Mouse (Mus musculus): ENCODE results near the gene Cald1. TPM values are rescaled to one million over a fixed set of nuclear protein-coding genes. Genes with fewer than 3 reads are reported as not detected.
A peak's percentile ranks its signal among the peaks of the same experiment; 100 is the strongest.

Cald1 gene
- polyA plus RNA-seq, 1 experiment from 2014 or later: 297 TPM

DNA sequence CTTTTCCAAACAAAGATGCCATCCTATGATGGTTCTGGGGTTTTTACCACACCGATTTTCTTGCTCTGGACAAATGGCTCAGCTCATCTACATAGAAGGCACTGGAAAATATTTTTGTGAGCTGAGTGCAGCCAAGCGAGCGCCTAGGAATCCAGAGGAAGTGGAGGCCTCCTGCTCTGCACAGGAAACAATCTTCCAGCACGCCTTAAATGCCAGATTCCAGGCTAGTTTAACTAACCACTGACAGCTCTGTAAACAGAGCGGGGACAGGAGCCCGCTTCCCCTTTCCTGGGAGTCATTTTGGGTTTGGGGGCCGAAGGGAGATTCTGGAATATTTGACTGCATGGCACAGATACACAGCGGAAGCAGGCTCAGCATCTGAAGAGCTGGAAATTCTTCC is 86.6 kb downstream of the Cald1 start:
- Histone ChIP-seq H3K9me3 (ENCODE audit: low read depth, low read length) (no peaks in the 10 kb centered on the region), H3K4me3 (ENCODE audit: low read depth, low read length) (no peak overlapping the region), H3K27me3 (ENCODE audit: insufficient read depth, low read length) (no peaks in the 10 kb centered on the region), H3K4me2 (peak overlapping the region; percentile 42), H3K4me1 (ENCODE audit: insufficient read depth) (peaks cover 12% of the 10 kb centered on the region), H3K9ac (peak overlapping the region; percentile 11), H3K36me3 (ENCODE audit: insufficient read depth) (no peaks in the 10 kb centered on the region), H3K27ac (ENCODE audit: low read depth) (peak overlapping the region; percentile 88)
- WGBS: 4% methylated on average over 8 of the region's 8 CpGs
- TF ChIP-seq CTCF (IDR thresholded peaks at IDR 0.05; ENCODE audit: low read depth): no peak
- ATAC-seq (ENCODE audit: insufficient read depth): peak; percentile 79; the same call in 1 of the 2 replicates
- DNase-seq: peak; percentile 83

DNA sequence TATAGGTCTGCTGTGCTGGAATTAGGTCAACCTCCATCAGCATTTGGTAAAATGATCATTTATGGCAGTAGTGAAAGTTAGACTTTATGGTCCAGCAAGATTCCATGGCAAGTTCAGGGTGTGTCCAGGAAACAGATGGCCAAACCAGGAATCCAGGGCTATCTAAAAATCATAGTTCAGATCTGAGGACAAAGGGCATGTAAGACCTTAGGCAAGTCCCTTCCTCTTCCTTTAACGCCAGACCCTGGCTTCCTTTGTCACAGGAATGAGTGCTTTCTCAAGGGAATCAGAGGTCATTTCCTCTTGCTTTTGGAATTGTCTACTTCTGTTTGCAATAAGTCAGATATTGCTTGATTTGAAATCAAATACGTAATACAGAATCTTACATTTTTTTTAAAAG is 90.7 kb downstream of the Cald1 start:
- H3K4me1 ChIP-seq (ENCODE audit: insufficient read depth): peaks cover 5% of the 10 kb centered on the region
- 72% methylated on average over 2 of the region's 2 CpGs for WGBS
- no peaks in the 10 kb centered on the region; the same call in 1 of the 2 replicates for H3K36me3 ChIP-seq (ENCODE audit: insufficient read depth)
- TF ChIP-seq CTCF (IDR thresholded peaks at IDR 0.05; ENCODE audit: low read depth): no peak
- no peaks in the 10 kb centered on the region for H3K27me3 ChIP-seq (ENCODE audit: insufficient read depth, low read length)
- no peak overlapping the region for H3K4me3 ChIP-seq (ENCODE audit: low read depth, low read length)
- no peak overlapping the region for H3K4me2 ChIP-seq
- H3K27ac ChIP-seq (ENCODE audit: low read depth): no peak overlapping the region
- H3K9ac ChIP-seq: no peak overlapping the region
- no peak for DNase-seq
- no peaks in the 10 kb centered on the region for H3K9me3 ChIP-seq (ENCODE audit: low read depth, low read length)
- ATAC-seq (ENCODE audit: insufficient read depth): no peak

DNA sequence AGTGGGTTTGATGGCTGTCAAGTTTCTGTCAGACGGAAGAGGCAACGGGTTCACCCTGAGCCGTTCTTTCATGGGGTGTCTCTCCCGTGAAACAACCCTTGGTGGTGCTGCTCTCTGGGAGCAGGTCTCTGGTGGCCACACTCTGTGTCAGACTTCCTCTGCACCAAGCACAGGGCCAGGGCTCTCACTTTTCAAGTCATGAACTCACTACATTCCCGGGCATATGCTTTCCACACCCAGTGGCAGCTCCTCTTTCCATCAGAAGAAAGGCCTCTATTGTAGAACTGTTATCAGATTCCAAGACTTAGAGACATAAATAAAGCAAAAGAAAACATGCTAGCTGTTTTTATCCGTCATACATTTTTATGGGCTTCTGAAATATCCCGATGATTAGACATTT is 93.1 kb downstream of the Cald1 start:
- DNase-seq (no peak), ATAC-seq (ENCODE audit: insufficient read depth) (no peak)
- Histone ChIP-seq H3K9me3 (ENCODE audit: low read depth, low read length) (no peaks in the 10 kb centered on the region), H3K36me3 (ENCODE audit: insufficient read depth) (no peaks in the 10 kb centered on the region; the same call in 1 of the 2 replicates), H3K27me3 (ENCODE audit: insufficient read depth, low read length) (no peaks in the 10 kb centered on the region), H3K4me1 (ENCODE audit: insufficient read depth) (no peaks in the 10 kb centered on the region), H3K4me3 (ENCODE audit: low read depth, low read length) (no peak overlapping the region), H3K9ac (no peak overlapping the region), H3K27ac (ENCODE audit: low read depth) (no peak overlapping the region), H3K4me2 (no peak overlapping the region)
- no peak for TF ChIP-seq CTCF (IDR thresholded peaks at IDR 0.05; ENCODE audit: low read depth)
- WGBS: 52% methylated on average over 7 of the region's 7 CpGs

DNA sequence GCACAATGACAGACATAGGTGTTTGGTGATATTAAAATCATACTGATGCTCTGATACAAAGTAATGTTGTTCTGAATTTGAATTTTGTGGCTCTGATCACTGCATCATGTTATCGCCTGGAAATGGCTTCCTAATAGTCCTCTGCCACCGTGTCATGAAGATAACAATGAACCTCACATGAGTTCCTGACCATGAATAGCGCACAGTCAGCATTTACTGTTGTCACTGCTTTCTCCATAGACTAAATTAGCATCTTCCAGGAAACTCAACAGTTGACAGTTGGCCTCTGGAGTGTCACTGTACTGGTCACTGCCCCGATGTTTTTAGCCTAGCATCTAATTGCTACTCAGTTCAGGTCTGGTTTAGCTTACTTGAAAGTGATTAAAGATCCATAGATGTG is 95.8 kb downstream of the Cald1 start:
- H3K4me3 ChIP-seq (ENCODE audit: low read depth, low read length): no peak overlapping the region
- no peak for TF ChIP-seq CTCF (IDR thresholded peaks at IDR 0.05; ENCODE audit: low read depth)
- H3K36me3 ChIP-seq (ENCODE audit: insufficient read depth): no peaks in the 10 kb centered on the region; the same call in 1 of the 2 replicates
- WGBS: 94% methylated on average over 4 of the region's 4 CpGs
- no peak overlapping the region for H3K4me2 ChIP-seq
- no peak overlapping the region for H3K27ac ChIP-seq (ENCODE audit: low read depth)
- no peaks in the 10 kb centered on the region for H3K9me3 ChIP-seq (ENCODE audit: low read depth, low read length)
- H3K9ac ChIP-seq: no peak overlapping the region
- DNase-seq (no peak), ATAC-seq (ENCODE audit: insufficient read depth) (no peak)
- no peaks in the 10 kb centered on the region for H3K4me1 ChIP-seq (ENCODE audit: insufficient read depth)
- no peaks in the 10 kb centered on the region for H3K27me3 ChIP-seq (ENCODE audit: insufficient read depth, low read length)

DNA sequence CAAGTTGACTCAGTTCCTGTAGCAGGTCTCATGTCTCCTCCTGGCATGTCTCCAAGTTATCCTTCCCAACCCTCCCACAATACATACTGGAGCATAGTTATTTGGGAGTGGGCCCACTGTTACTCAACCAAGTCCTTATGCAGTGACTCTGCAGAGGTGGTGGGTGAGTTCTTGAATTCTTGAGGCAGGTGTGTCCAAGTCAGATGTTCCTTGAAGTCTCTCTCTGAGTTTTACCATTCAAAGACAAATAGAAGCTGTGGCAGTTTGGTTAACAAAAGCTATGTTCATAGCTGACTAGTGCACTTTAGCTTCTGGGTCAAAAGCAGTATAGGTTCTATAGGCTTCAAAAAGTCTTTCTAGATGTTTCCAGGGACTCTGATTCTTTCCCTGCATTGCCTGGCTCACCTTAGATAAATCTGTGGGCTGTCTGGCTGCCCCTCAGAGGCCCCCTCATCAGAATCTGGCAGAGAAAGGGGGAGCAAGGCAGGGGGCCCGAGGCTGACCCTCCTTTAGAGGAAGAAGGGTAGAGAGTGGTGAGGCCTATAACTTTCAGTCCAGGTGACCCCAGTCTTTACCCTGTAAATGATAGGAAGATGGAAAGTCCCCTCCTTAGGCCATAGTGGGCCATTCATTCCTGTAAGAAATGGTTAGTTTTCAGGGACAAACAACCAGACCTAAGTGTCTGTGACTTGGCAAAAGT is 105.3 kb downstream of the Cald1 start:
- 83% methylated on average over 1 of the region's 1 CpGs for WGBS
- Histone ChIP-seq H3K36me3 (ENCODE audit: insufficient read depth) (peaks cover 21% of the 10 kb centered on the region; the same call in 1 of the 2 replicates), H3K4me3 (ENCODE audit: low read depth, low read length) (no peak overlapping the region), H3K27ac (ENCODE audit: low read depth) (no peak overlapping the region), H3K9ac (no peak overlapping the region), H3K4me1 (ENCODE audit: insufficient read depth) (peaks cover 11% of the 10 kb centered on the region), H3K27me3 (ENCODE audit: insufficient read depth, low read length) (no peaks in the 10 kb centered on the region), H3K4me2 (no peak overlapping the region), H3K9me3 (ENCODE audit: low read depth, low read length) (peaks cover 13% of the 10 kb centered on the region; the same call in 1 of the 2 replicates)
- ATAC-seq (ENCODE audit: insufficient read depth) (no peak), DNase-seq (no peak)
- no peak for TF ChIP-seq CTCF (IDR thresholded peaks at IDR 0.05; ENCODE audit: low read depth)

DNA sequence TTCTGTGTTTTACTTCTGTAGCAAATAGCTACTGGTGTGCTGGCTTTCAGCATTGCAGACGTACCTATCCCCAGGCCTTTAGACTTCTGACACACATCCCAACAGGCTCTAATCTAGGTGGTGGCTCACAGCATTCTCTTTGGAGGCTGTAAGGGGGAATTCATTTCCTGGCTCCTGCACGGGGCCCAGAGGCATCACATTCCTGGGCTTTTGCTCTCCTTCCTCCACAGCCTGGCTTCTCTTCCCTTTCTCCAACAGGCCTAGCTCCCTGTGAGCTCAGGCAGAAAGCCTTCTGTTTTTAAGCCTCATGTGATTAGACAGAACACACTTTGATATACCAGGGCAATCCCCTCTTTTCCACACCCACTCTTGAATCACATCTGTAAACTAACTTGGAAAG is 109.2 kb downstream of the Cald1 start:
- H3K4me3 ChIP-seq (ENCODE audit: low read depth, low read length): no peak overlapping the region
- no peak for TF ChIP-seq CTCF (IDR thresholded peaks at IDR 0.05; ENCODE audit: low read depth)
- ATAC-seq (ENCODE audit: insufficient read depth): no peak
- H3K36me3 ChIP-seq (ENCODE audit: insufficient read depth): peaks cover 14% of the 10 kb centered on the region; the same call in 1 of the 2 replicates
- H3K9me3 ChIP-seq (ENCODE audit: low read depth, low read length): peaks cover 13% of the 10 kb centered on the region; the same call in 1 of the 2 replicates
- H3K4me2 ChIP-seq: no peak overlapping the region
- peak overlapping the region; percentile 91; the same call in 1 of the 2 replicates for H3K27ac ChIP-seq (ENCODE audit: low read depth)
- H3K27me3 ChIP-seq (ENCODE audit: insufficient read depth, low read length): no peaks in the 10 kb centered on the region
- WGBS: 39% methylated on average over 2 of the region's 2 CpGs
- peaks cover 29% of the 10 kb centered on the region for H3K4me1 ChIP-seq (ENCODE audit: insufficient read depth)
- H3K9ac ChIP-seq: no peak overlapping the region
- DNase-seq: no peak

DNA sequence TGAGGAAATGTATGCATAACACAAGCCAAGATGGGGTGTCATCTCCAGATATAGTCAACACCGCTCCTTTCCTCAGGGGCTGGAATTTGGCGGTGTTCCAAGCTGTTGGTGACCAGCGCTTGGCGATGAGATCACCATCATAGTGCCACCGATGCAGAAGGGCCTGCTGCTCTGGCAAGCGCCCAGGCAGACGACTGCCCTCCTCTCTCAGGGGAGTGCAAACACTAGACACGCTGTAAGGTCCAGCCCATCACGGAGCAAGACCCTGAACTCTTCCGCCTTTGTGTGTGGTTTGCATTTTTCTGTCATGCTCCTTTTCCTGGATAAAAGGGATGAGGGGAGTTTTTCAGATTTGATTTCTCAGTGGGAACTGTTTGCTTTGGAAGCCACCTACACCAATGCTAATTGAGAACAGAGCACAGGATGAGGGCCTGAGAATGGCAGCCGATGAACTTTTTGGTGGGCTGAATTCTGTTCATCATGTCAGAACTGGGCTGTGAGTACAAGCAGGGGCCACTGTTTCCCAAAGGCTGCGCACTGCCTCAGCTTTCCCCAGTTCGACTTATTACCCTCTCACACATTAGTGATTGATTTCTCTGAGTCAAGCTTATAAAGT is 110.5 kb downstream of the Cald1 start:
- no peaks in the 10 kb centered on the region for H3K27me3 ChIP-seq (ENCODE audit: insufficient read depth, low read length)
- ATAC-seq (ENCODE audit: insufficient read depth): peak; percentile 85
- peak overlapping the region; percentile 67 for H3K9ac ChIP-seq
- H3K27ac ChIP-seq (ENCODE audit: low read depth): peak overlapping the region; percentile 91
- TF ChIP-seq CTCF (IDR thresholded peaks at IDR 0.05; ENCODE audit: low read depth): no peak
- DNase-seq: peak; percentile 90
- H3K4me3 ChIP-seq (ENCODE audit: low read depth, low read length): peak overlapping the region; percentile 47
- 6% methylated on average over 13 of the region's 13 CpGs for WGBS
- H3K36me3 ChIP-seq (ENCODE audit: insufficient read depth): peaks cover 11% of the 10 kb centered on the region; the same call in 1 of the 2 replicates
- H3K4me1 ChIP-seq (ENCODE audit: insufficient read depth): peaks cover 31% of the 10 kb centered on the region
- peak overlapping the region; percentile 72 for H3K4me2 ChIP-seq
- peaks cover 13% of the 10 kb centered on the region; the same call in 1 of the 2 replicates for H3K9me3 ChIP-seq (ENCODE audit: low read depth, low read length)
